Mouse (Mus musculus) mouse embryonic stem cell (cell line): ENCODE results near the gene Cops4.

ENCODE experiments used
- in situ Hi-C, 2 experiments: fragments of 300-500 bp; cut with MboI; formaldehyde crosslinking; loops; 1 replicate in 1 of 2; 3 replicates in 1 of 2; pipeline ENCODE4 v1.14.3; 2019 to 2020; ENCODE audit warnings: low sequenced_read_pairs in 2 of 2, low pct_unique_long_range_greater_than_20kb in 1 of 2, mixed read lengths in 1 of 2; ENCODE audit not compliant: unreplicated experiment in 1 of 2

The Cops4 gene

DNA sequence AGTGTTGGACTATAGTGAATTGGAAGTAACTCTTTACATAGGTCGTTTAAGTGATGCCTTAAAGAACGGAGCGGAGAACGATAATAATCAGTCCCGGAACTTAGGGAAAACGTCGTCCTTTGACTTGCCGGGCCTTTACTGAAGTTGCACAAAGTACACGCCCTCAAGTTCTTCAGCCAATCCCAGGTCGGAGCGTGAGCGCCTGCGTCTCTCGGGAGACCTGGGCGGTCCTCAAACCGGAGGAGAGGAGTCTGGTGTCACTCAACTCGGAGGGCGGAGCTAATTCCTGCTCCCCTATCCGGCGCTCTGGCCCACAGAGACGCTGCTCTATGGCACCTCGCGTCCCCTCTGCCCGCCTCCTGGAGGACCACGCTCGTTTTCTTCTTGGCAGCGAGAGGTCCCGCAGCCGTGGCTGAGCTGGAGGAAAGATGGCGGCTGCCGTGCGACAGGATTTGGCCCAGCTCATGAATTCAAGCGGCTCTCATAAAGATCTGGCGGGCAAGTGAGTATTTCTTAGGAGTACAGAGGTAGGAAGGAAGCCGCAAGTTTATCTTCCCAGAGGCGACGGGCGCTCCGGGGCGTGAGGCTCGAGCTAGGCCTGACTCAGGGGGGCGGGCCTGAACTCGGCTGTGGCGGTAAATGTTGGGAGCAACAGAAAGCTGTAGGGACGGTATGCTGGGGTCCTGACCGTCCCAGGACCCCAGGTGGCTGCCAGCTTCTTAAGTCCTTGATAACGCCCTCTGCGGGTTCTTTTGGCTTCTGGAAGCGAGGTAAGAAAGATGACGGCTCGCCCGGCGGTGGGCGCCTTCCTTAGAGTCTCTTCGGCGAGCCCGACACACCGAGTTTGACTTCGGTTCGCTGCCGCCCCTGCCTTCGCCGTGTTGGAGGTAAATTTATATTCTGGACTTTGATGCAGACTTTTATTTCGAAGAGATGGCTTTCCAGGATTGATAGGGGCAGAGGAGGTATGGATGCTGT lies at the start of gene Cops4:
Gene Cops4 (plus strand): TSS at position 261 of the 978 bp plus-strand sequence.
- in situ Hi-C loops, result no loop called here

DNA sequence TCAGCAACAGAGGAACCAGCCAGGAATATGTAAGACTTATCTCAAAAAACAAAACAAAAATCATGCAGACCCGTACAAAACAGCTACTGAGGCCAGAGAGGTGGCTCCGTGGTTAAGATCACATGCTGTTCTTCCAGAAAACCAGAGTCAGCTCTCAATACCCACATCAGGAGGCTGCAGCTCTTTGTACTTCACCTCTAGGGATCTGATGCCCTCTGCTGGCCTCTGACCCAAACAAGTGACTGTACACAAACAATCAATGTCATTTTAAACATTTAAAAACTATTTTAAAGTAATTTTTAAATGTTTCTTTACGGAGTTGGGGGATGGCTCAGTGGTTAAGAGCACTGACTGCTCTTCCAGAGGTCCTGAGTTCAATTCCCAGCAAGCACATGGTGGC lies 41.8 kb upstream of the Cops4 start:
- in situ Hi-C loops, result no loop called here

DNA sequence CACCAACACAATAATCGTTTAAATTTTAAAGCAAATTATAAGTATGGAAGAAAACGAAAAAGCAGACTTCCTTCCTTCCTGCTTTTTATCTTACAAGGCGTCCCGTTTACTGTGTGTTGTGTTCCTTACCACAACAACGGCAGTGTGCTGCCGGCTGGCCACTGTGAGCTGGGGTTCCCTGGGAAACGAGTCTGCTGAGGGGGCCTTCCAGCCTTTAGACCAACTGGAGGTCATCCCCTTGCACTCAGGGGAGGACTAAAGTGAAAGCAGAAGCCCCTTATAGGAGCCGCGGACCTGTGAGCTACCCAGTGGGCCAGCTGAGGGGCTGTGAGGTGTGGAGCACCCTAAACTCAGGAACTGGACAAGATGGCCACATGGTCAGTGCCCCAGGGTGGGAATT lies 40.5 kb upstream of the Cops4 start:
- in situ Hi-C loops, result no loop called here

DNA sequence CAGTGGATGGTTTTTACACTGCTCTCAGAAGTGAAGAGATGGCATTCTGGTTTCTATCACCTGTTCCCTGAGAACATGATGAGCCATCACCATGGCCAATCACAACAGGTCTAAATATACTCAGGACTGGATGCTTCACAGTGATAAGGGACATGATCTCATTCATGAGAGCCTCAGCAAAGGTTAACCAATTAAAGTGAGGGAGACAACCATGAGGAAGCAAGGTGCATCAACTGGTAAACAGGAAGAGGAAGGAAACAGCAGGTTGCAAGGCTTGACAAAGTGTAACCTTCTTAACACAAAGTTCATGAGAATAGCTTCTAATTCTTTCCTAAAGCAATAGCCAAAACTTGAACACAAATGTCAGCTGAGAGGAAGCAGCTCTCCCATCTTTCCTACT lies 34.5 kb upstream of the Cops4 start:
- in situ Hi-C loops, result no loop called here

DNA sequence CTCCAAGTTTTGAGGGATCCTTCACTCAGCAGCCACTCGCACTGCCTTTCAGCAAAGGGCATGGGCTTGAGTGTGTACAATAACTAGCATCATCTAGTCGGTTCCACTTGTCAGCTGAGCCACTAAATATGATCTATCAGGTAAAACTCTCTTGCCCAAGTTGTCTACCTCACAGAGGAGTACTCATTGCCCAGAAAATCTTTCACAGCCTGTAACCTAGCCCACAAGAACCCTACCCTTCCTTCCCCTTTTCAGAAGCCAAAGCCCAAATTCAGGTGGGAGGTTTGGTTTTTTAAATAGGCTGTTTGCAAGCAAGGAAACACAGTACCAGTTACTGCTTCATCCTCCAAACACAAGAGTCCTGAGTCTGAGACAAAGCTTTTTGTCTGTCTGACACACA lies 31.0 kb upstream of the Cops4 start:
- in situ Hi-C loops, result no loop called here

DNA sequence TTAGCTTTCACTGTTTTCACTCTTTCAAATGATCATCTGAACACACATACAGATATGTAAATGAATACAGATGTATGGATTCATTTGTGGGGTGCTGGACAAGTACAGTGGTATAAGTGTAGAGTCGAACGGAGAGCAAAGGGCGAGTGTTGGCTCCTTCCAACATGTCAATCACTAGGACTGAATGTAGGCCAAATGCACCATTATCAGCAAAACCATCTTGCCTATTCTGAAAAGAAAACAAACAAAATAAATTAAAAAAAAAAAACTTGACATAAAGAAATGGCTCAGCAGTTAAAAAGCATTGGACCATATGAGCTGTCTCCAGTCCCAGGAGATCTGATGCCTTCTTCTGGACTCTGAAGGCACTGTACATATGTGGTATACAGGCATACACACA lies 29.9 kb upstream of the Cops4 start:
- in situ Hi-C loops, result no loop called here

DNA sequence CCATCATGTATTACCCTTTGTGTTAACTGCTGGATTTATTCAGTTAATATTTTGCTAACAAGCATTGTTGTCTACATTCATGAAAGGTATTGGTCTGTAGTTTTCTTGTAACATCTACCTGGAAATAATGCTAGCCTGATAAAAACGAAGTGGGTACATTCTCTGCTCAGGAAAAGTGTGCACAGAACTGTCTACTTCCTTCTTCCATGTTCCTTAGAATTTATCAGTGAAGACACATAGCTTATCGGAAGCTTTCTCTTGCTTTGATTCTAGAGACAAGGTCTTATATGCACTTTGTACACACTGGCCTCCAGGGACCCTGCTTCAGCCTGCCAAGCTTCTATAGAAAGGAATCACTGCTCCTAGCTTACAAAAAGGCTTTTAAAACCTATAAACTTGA lies 28.8 kb upstream of the Cops4 start:
- in situ Hi-C loops, result no loop called here

DNA sequence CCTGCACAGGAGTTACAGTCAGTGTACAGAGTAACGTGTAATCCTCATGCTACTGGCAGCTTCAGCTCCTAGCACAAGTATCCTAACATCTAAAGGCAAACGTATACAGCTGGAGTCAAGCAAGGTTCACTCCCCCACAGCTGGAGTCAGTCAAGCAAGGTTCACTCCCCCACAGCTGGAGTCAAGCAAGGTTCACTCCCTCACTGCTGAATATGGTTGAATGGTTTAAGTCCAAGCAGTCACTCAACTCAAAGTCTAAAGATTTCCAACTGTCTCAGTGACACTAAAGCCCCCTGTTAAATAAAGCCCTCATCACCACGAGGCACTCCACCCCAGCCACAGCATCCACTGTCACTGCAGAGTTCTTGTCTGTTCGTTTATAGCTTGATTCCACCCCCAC lies 26.4 kb upstream of the Cops4 start:
- in situ Hi-C loops, result no loop called here

DNA sequence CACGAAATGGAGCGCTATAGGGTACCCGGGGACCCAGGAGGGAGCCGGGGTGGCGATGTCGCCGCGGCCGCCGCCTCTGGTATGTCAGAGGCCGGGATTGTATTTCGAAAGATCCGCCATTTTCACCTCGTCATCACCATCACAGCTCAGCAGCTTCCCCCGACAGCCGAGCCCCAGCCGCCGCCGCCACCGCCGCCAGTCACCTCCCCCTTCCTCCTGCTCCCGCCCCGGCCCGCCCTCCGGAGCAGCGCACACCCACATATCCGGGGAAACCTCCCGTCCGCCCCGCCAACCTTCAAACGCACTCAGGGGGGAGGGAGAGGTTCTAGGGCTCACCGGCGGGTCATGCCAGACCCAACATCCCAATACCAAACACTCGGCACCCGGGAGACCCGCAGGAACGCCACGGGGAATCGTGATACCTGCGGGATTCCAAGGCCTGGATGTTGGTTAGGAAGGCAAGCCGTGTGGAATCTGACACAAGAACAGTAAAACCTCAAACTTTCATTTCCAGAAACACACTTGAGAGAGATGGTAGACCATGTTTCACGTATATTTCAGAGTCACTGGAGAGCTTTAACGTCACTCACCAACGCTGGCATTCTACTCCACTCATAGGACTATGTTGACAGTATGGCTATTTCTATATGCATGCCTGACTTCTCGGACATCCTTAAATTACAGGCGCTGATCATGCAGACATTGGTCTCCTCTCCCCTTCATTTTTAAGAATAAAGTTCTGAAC lies 19.5 kb upstream of the Cops4 start:
- in situ Hi-C loops, result no loop called here

DNA sequence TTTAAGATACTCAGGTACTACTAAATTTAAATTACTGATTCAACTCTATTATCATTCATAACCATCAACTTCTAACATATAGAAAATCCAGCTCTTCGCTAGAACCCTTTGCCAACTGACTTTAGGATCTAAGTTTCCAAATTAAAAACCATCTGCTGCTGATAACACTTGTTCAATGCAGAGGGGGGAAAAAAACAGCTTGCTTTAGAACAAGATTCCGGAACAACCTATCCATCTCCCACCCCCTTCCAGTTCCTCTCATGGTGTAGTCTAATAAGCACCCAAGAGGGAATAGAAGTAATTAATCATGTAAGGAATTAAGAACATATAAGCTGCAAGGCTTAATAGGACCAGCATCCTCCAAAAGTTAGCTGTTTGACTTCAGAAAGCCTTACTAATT lies 18.9 kb upstream of the Cops4 start:
- in situ Hi-C loops, result no loop called here

DNA sequence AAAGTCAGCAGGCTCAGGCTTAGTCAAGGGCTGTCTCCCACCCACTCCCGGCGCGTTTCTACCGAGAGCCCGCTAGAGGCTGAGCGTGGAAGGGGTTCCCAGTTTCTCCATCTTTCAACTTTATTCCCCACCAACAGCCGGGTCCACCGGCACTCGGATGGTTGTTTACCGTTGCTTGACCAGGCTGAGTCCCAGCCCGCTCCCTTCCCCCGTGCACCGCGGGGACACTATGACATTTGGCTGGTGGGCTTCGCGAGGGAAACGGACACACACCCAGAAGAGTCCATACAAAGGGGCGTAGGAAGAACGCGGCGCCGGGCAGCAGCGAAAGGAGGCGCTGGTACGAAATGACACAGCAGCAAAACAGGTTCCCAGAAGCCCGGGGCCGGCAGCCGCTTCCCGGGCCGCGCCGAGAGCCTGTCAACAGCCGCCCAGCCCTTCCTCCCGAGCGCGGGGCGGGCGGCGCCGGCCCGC lies 18.2 kb upstream of the Cops4 start:
- in situ Hi-C loops, result no loop called here

DNA sequence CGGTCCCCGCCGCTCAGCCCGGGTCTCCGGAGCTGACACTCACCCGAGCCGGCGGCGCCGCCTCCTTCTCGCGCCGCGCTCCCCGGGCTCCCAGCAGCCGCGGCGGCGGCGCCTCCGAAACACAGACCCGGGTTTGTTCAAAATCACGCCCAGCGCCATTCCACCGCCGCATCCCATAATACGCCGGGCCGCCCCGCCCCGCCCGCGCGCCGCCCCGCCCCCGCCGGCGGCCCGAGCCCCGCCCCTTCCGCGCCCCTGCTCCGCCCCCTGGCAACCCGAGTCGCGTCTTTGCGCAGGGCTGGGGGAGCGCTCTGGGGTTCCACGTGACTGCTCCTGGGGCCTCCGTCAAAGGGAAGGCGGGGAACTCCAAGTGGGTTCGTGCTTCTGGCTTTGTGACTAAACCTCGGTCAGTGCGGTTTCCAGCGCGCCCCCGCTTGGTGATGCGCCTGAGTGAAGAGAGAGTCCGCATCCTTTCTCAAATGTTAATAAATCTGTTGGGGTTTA lies 17.6 kb upstream of the Cops4 start, which contains the start of gene Lin54:
Gene Lin54 (minus strand): TSS at position 182 of the 504 bp plus-strand sequence.
- in situ Hi-C loops, result no loop called here

DNA sequence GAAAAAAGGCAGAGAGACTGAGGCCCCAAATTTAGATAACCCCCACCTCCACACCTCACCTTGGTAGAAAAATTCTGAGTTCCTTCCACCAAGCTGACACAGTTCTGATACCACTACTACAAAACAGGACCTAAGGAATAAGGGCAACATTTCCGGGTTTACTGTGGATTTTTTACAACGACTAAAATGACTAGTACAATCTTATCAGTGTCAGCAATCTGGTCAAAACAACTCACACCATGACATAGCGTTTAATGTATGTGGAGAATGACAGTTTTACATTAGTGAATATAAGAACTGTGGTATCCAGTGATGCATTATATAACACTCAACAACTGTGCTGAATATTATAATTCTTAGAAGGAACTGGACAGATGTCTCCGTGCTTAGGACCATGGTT lies 16.8 kb upstream of the Cops4 start:
- in situ Hi-C loops, result no loop called here

DNA sequence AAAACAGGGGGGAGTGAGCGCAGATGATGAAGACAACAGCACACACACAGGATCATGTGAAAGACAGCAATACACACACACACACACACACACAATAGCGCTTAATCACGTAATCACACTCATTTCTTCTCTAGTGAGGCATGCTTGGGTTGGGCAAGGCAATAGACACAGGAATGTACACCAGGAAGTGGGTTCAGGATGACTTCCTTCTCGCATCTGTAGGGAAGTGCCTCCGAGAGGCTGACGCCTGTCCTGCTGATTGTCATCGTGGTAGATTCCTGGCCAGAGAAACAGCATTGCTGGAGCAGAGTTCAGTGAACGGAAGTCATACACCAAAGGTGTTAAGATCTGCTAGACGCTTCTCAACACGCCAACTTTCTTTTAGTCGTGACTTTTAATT lies 8.9 kb upstream of the Cops4 start:
- in situ Hi-C loops, result no loop called here

DNA sequence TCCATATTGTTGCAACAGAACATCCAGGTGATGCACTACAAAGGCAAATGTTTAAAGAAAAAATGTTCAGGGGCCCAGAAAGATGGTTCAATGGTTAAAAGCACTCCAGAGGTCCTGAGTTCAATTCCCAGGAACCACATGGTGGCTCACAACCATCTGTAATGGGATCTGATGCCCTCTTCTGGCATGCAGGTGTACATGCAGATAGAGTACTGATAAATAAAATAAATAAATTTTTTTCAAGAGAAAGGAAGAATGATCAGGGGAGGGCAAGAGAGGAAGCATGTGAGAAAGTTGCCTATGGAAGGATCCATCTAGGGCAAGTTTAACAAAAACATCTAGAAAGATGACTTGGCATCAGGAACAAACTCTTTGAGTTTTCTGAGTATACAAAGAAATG lies 5.5 kb upstream of the Cops4 start:
- in situ Hi-C loops, result no loop called here

DNA sequence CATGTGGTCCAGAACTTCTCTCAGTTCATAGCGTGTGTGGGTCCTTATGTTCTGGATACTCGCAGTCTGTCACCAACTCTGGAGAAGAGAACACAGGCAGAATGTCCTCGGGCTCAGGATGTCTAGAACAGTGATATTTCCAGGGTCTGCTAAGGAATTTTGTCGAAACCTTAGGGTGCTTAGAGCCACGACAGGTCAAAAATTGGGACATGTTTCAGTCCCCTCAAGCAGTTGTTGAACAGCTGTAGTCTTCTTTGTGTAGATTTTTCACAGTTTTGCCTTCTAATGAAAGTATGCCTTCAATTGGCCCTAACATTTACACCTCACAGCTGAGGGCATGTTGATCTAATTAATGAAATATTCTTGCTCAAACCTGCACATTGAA lies 910 bp downstream of the Cops4 start:
- in situ Hi-C loops, result no loop called here

DNA sequence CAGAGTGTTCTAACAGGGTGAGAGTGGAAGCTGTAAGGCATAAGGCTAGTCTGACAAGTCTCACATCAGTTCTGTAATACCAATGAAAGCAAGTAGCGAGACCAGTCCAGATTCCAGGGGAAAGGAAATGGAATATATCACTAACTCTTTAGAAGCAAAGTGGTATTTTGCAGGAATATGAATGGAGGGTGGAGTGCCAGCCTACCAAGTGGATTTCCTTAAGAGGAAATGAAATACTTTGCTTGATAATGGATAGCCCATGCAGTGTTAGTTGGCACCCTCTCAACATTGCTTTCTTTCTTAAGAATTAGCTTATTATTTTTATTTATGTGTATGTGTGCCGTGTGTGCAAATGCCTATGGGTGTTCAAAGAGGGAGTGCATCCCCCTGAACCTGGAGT lies 2.1 kb downstream of the Cops4 start:
- in situ Hi-C loops, result no loop called here

DNA sequence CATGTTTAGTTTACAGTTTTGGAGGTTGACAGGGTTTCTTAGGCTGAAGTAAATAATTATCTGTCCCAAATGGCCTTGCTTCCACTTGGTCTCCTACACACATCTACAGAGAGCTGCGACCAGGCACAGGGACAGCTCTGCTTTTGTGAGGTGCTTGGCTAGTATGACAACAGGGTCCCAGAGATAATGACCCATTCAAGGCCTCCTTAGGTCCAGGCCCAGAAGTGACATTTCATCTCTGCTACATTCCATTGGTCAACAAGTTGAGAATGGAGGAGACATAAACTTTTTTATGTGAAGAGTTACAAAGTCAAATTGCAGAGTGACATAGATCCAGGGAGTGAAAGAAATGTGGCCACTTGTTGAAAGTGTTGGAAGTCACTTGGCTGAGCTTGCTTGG lies 5.2 kb downstream of the Cops4 start:
- in situ Hi-C loops, result no loop called here

DNA sequence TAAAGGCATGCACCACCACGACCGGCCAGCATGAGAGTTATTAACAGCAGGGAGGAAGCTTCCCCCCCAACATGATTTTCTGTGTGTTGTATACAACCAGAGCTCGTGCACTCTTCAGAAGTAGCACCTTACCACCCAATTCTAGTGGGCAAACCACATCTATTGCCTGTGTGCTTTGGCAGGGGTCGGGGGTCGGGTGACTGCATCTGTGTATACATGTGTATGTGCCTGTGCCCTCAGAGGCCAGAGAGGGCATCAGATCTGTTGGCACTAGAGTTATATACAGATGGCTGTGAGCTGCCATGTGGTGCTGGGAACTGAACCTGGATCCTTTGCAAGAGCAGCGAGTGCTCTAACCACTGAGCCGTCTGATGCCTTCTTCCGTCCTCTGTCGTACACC lies 6.8 kb downstream of the Cops4 start:
- in situ Hi-C loops, result no loop called here
